Mouse (Mus musculus) small intestine, adult 2 months (tissue): ENCODE results near the gene H13.

Experiments
- CTCF ChIP-seq: fragments of 200-500 bp; IDR thresholded peaks from 2 replicates; pipeline ENCODE4 v1.5.1; 2012; ENCODE audit warnings: low read depth, mild to moderate bottlenecking, control low read depth, inconsistent platforms, low read length, moderate library complexity, mixed read lengths; ENCODE audit not compliant: insufficient replicate concordance, insufficient read length; ENCODE audit errors: extremely low read depth
- POLR2A ChIP-seq: fragments of 200-500 bp; IDR thresholded peaks from 2 replicates; pipeline ENCODE4 v1.6.1; 2012; ENCODE audit warnings: low read depth, mild to moderate bottlenecking, control low read depth, inconsistent platforms, low read length, moderate library complexity

- no peak for TF ChIP-seq CTCF
- no peak for TF ChIP-seq POLR2A
These were observed 88.2 kb downstream of the H13 start for GRCm38 (mm10) chr2:152757478-152757877.
